Mouse (Mus musculus) skeletal muscle tissue, adult 2 months (tissue): ENCODE measurements around the gene Slc46a1.

Experiments used
- DNase-seq: peaks from one replicate; pipeline ENCODE4 v3.0.0-alpha.2; 2012; ENCODE audit warnings: low read depth, low spot score

The Slc46a1 gene

GRCm38 (mm10) chr11:78455308-78455707 lies 10.2 kb upstream of the Slc46a1 start:
- DNase-seq: no peak

- DNase-seq: no peak
These were observed 6.8 kb upstream of the Slc46a1 start for GRCm38 (mm10) chr11:78458740-78459139.

GRCm38 (mm10) chr11:78461894-78462293 lies 3.6 kb upstream of the Slc46a1 start:
- DNase-seq: no peak

- DNase-seq: no peak
These were observed 2.8 kb upstream of the Slc46a1 start for GRCm38 (mm10) chr11:78462669-78463068.

GRCm38 (mm10) chr11:78463286-78464036 lies 2.0 kb upstream of the Slc46a1 start:
- DNase-seq: no peak

GRCm38 (mm10) chr11:78465116-78465515 lies 381 bp upstream of the Slc46a1 start:
- DNase-seq: no peak

GRCm38 (mm10) chr11:78466242-78466912 lies 880 bp downstream of the Slc46a1 start:
- DNase-seq: no peak

- DNase-seq: no peak
These were observed 2.0 kb downstream of the Slc46a1 start for GRCm38 (mm10) chr11:78467515-78467914.

GRCm38 (mm10) chr11:78467932-78468331 lies 2.4 kb downstream of the Slc46a1 start:
- DNase-seq: no peak

- DNase-seq: no peak
These were observed 6.0 kb downstream of the Slc46a1 start for GRCm38 (mm10) chr11:78471326-78472103.

GRCm38 (mm10) chr11:78475289-78475688 lies 9.8 kb downstream of the Slc46a1 start:
- no peak for DNase-seq

- no peak for DNase-seq
These were observed 18.1 kb downstream of the Slc46a1 start for GRCm38 (mm10) chr11:78483639-78484038.

- no peak for DNase-seq
These were observed 22.7 kb downstream of the Slc46a1 start for GRCm38 (mm10) chr11:78488168-78488567.

GRCm38 (mm10) chr11:78490781-78491241 lies 25.3 kb downstream of the Slc46a1 start:
- no peak for DNase-seq

GRCm38 (mm10) chr11:78495904-78496303 lies 30.4 kb downstream of the Slc46a1 start:
- DNase-seq: no peak

- no peak for DNase-seq
These were observed 31.6 kb downstream of the Slc46a1 start for GRCm38 (mm10) chr11:78497071-78497541.

GRCm38 (mm10) chr11:78497544-78498522 lies 32.3 kb downstream of the Slc46a1 start, which contains the start of gene Sarm1:
Sarm1 (minus strand) TSS chr11:78497754.
- peak; percentile 81 for DNase-seq

- peak; percentile 73 for DNase-seq
These were observed 33.5 kb downstream of the Slc46a1 start, which contains the start of gene Vtn for GRCm38 (mm10) chr11:78499004-78499403. Vtn (plus strand) TSS chr11:78499091.

GRCm38 (mm10) chr11:78499543-78499942 lies 34.0 kb downstream of the Slc46a1 start:
- DNase-seq: no peak

GRCm38 (mm10) chr11:78500623-78501202 lies 35.2 kb downstream of the Slc46a1 start:
- no peak for DNase-seq
